Mouse (Mus musculus) embryonic facial prominence, embryonic 11.5 days (tissue): Measurements from ENCODE around the gene Ppcdc. TPM values are rescaled to one million over a fixed set of nuclear protein-coding genes. Genes with fewer than 3 reads are reported as not detected.

Experiments
- ATAC-seq: fragments of 200-750 bp; cut with Nextera tagmentation; replicated peaks from 2 replicates; pipeline ENCODE4 v1.8.0; 2017; ENCODE audit warnings: low read depth; ENCODE audit not compliant: insufficient number of reproducible peaks, low FRiP score, low TSS enrichment
- DNase-seq: peaks from one replicate; pipeline ENCODE4 v3.0.0-alpha.2; 2015; ENCODE audit warnings: low spot score
- H3K27ac ChIP-seq: fragments of 300-500 bp; sonication (generic); replicated peaks from 2 replicates; pipeline ENCODE4 v1.5.1; 2014; ENCODE audit warnings: mild to moderate bottlenecking, low read depth, low read length, control low read depth
- H3K27me3 ChIP-seq: fragments of 300-500 bp; sonication (generic); 2 replicates; pipeline ENCODE4 v1.6.1; 2014; ENCODE audit warnings: mild to moderate bottlenecking, low read length, moderate library complexity, mixed read lengths; ENCODE audit not compliant: control insufficient read depth, insufficient read depth
- H3K36me3 ChIP-seq: fragments of 300-500 bp; sonication (generic); replicated peaks from 2 replicates; pipeline ENCODE4 v1.6.1; 2014; ENCODE audit warnings: low read depth, mild to moderate bottlenecking, low read length, moderate library complexity, mixed read lengths; ENCODE audit not compliant: control insufficient read depth, insufficient read depth
- H3K4me1 ChIP-seq: fragments of 300-500 bp; sonication (generic); 2 replicates; pipeline ENCODE4 v1.6.1; 2014; ENCODE audit warnings: low read length, mixed read lengths; ENCODE audit not compliant: control insufficient read depth, insufficient read depth
- H3K4me2 ChIP-seq: fragments of 300-500 bp; sonication (generic); 2 replicates; pipeline ENCODE4 v1.6.1; 2014; ENCODE audit warnings: low read depth, mild to moderate bottlenecking, control low read depth, low read length, moderate library complexity
- H3K4me3 ChIP-seq: fragments of 300-500 bp; sonication (generic); 2 replicates; pipeline ENCODE4 v1.5.1; 2014; ENCODE audit warnings: low read depth, low read length, control low read depth
- H3K9ac ChIP-seq: fragments of 300-500 bp; sonication (generic); replicated peaks from 2 replicates; pipeline ENCODE4 v1.6.1; 2014; ENCODE audit warnings: mild to moderate bottlenecking, control low read depth, low read length
- H3K9me3 ChIP-seq: fragments of 300-500 bp; sonication (generic); replicated peaks from 2 replicates; pipeline ENCODE4 v1.6.1; 2016; ENCODE audit warnings: mild to moderate bottlenecking, low read length, inconsistent platforms, mixed read lengths; ENCODE audit not compliant: control insufficient read depth
- WGBS: fragments of 180-500 bp; shearing (Covaris S2); extraction: QIAGEN DNeasy Blood & Tissue Kit; methylation state at CpG from one replicate; pipeline ENCODE4 v1.1.7; 2014; 5-methylcytosine and 5-hydroxymethylcytosine counted together
- polyA plus RNA-seq: library from polyadenylated mRNA; unstranded; fragments of >200 nt; fragmentation: Nextera tagmentation; extraction: Ambion mirVana; gene quantifications from 2 replicates; pipeline ENCODE4 v1.2.1, GENCODE M21; 2014

The Ppcdc gene
- polyA plus RNA-seq, 1 experiment from 2014 or later, result 17.9 TPM

GRCm38 (mm10) chr9:57342186-57342585, 97.7 kb downstream of the Ppcdc start:
- Histone ChIP-seq H3K4me1 (no peaks in the 10 kb centered on the region), H3K36me3 (no peaks in the 10 kb centered on the region), H3K27ac (no peak overlapping the region), H3K4me3 (no peak overlapping the region), H3K27me3 (no peaks in the 10 kb centered on the region), H3K4me2 (no peak overlapping the region), H3K9me3 (no peaks in the 10 kb centered on the region), H3K9ac (no peak overlapping the region)
- DNase-seq (no peak), ATAC-seq (no peak)
- 79% methylated on average over 3 of the region's 3 CpGs for WGBS

GRCm38 (mm10) chr9:57340361-57340760, 99.6 kb downstream of the Ppcdc start:
- Histone ChIP-seq H3K9me3 (no peaks in the 10 kb centered on the region), H3K36me3 (no peaks in the 10 kb centered on the region), H3K4me2 (no peak overlapping the region), H3K27ac (no peak overlapping the region), H3K4me3 (no peak overlapping the region), H3K4me1 (no peaks in the 10 kb centered on the region), H3K9ac (no peak overlapping the region), H3K27me3 (no peaks in the 10 kb centered on the region)
- DNase-seq (no peak), ATAC-seq (no peak)
- 92% methylated on average over 5 of the region's 5 CpGs for WGBS

GRCm38 (mm10) chr9:57339577-57340210, 100.2 kb downstream of the Ppcdc start:
- DNase-seq (no peak), ATAC-seq (no peak)
- H3K27me3 ChIP-seq, result no peaks in the 10 kb centered on the region
- 80% methylated on average over 5 of the region's 5 CpGs for WGBS
- no peak overlapping the region for H3K4me2 ChIP-seq
- H3K36me3 ChIP-seq, result no peaks in the 10 kb centered on the region
- no peaks in the 10 kb centered on the region for H3K4me1 ChIP-seq
- no peak overlapping the region for H3K27ac ChIP-seq
- H3K9me3 ChIP-seq, result no peaks in the 10 kb centered on the region
- H3K9ac ChIP-seq, result no peak overlapping the region
- no peak overlapping the region for H3K4me3 ChIP-seq

GRCm38 (mm10) chr9:57338706-57339105, 101.2 kb downstream of the Ppcdc start:
- no peaks in the 10 kb centered on the region for H3K36me3 ChIP-seq
- ATAC-seq (no peak), DNase-seq (no peak)
- H3K27me3 ChIP-seq, result no peaks in the 10 kb centered on the region
- no peaks in the 10 kb centered on the region for H3K9me3 ChIP-seq
- H3K27ac ChIP-seq, result no peak overlapping the region
- H3K4me2 ChIP-seq, result no peak overlapping the region
- no peaks in the 10 kb centered on the region for H3K4me1 ChIP-seq
- no peak overlapping the region for H3K4me3 ChIP-seq
- WGBS, result 73% methylated on average over 1 of the region's 1 CpGs
- no peak overlapping the region for H3K9ac ChIP-seq

Other genes starting within 250 kb of the Ppcdc start
- not detected in 2 replicates for gene Trcg1, start 203.6 kb downstream of the Ppcdc start, polyA plus RNA-seq
- 11.9 and 14.0 TPM in 2 replicates for gene 1700017B05Rik, start 177.5 kb downstream of the Ppcdc start, polyA plus RNA-seq
- 6.9 and 7.4 TPM in 2 replicates for gene Scamp5, start 27.9 kb upstream of the Ppcdc start, polyA plus RNA-seq
- gene Rpp25, start 63.9 kb upstream of the Ppcdc start, polyA plus RNA-seq, result 0.91 and 2.1 TPM in 2 replicates
- 585 and 615 TPM in 2 replicates for gene Cox5a, start 81.2 kb upstream of the Ppcdc start, polyA plus RNA-seq
- gene Fam219b, start 97.4 kb upstream of the Ppcdc start, polyA plus RNA-seq, result 15.3 and 15.8 TPM in 2 replicates
- 41.5 and 42.9 TPM in 2 replicates for gene Mpi, start 112.6 kb upstream of the Ppcdc start, polyA plus RNA-seq
- 49.9 and 50.2 TPM in 2 replicates for gene Scamp2, start 120.8 kb upstream of the Ppcdc start, polyA plus RNA-seq
- gene Ulk3, start 149.3 kb upstream of the Ppcdc start, polyA plus RNA-seq, result 5.2 and 6.1 TPM in 2 replicates
- gene Cplx3, start 166.2 kb upstream of the Ppcdc start, polyA plus RNA-seq, result 0.81 and 1.3 TPM in 2 replicates
- not detected in 2 replicates for gene Lman1l, start 180.7 kb upstream of the Ppcdc start, polyA plus RNA-seq
- 30.7 and 31.4 TPM in 2 replicates for gene Csk, start 213.5 kb upstream of the Ppcdc start, polyA plus RNA-seq
- gene Cyp1a2, start 243.6 kb upstream of the Ppcdc start, polyA plus RNA-seq, result not detected in 2 replicates
- not detected in 2 replicates for gene Cyp1a1, start 247.8 kb upstream of the Ppcdc start, polyA plus RNA-seq